Mouse (Mus musculus): ENCODE measurements around the gene Ripor2.

The Ripor2 gene

GRCm38 (mm10) chr13:24619711-24620110 is 37.7 kb downstream of the Ripor2 start:
- DNase-seq, result no peak

DNA sequence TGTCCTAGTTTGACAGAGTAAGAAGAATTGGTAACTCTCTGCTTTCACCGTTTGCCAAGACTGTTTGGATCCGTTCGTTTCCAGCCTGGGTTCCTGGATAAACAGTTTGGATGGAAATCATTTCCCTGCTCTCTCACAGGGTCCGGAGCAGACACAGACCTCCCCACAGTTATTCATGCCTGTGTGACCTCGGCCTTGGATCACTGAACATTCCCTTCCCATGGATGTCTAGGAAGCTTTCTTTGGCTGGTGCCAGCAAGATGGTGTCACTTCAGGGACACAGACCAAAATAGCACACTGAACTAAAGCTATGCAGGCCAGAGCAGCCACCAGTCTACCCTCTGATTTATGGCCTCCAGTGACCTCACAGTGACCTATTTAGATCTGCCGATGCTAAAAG is 38.5 kb downstream of the Ripor2 start:
- DNase-seq, result no peak

GRCm38 (mm10) chr13:24623631-24624030 is 41.6 kb downstream of the Ripor2 start:
- DNase-seq, result no peak

- DNase-seq, result no peak
These were observed 43.1 kb downstream of the Ripor2 start for GRCm38 (mm10) chr13:24625071-24625470.

- DNase-seq, result no peak
These were observed 44.9 kb downstream of the Ripor2 start for GRCm38 (mm10) chr13:24626698-24627436.

DNA sequence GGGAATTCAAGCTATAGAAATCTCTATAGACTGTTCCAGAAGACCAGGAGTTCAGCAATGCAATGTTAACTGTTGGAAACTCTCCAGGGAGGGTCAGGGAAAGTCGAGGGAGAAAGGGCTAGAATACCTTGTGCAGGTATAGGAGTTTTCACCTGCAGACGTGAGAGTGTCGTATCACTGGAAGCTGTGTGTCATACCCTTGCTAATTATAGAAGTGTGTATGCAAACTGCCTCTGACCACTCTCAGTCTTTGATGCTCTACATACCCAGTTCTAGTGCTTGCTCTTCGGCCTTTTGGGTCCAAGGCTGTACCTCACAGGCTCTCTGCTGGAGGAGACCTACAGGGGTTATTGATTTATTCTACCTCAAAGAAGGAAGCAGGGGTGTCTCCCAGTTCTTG is 46.2 kb downstream of the Ripor2 start:
- no peak for DNase-seq

GRCm38 (mm10) chr13:24629073-24629621 is 47.2 kb downstream of the Ripor2 start:
- no peak for DNase-seq

DNA sequence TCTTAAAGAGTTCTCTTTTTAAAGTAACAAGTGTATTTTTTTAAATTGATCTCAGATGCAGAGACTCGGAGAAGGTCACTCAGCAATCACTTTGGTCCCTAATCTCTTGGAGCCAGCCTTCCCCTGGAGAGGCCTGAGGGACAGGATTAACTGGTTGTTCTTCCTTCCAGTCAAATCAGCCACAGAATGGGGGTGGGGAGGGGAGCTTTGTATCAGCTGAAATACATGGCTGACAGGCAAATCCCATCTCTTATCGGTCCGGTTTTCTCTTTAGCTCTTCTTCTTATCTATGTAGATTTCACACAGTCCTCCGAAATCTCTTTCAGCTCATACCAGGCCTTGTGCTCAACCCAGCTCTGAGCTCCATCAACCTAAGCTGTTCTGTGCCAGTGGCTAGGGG is 48.4 kb downstream of the Ripor2 start:
- no peak for DNase-seq

GRCm38 (mm10) chr13:24632988-24633577 is 51.1 kb downstream of the Ripor2 start:
- DNase-seq, result no peak

GRCm38 (mm10) chr13:24634346-24635120 is 52.5 kb downstream of the Ripor2 start:
- no peak for DNase-seq

DNA sequence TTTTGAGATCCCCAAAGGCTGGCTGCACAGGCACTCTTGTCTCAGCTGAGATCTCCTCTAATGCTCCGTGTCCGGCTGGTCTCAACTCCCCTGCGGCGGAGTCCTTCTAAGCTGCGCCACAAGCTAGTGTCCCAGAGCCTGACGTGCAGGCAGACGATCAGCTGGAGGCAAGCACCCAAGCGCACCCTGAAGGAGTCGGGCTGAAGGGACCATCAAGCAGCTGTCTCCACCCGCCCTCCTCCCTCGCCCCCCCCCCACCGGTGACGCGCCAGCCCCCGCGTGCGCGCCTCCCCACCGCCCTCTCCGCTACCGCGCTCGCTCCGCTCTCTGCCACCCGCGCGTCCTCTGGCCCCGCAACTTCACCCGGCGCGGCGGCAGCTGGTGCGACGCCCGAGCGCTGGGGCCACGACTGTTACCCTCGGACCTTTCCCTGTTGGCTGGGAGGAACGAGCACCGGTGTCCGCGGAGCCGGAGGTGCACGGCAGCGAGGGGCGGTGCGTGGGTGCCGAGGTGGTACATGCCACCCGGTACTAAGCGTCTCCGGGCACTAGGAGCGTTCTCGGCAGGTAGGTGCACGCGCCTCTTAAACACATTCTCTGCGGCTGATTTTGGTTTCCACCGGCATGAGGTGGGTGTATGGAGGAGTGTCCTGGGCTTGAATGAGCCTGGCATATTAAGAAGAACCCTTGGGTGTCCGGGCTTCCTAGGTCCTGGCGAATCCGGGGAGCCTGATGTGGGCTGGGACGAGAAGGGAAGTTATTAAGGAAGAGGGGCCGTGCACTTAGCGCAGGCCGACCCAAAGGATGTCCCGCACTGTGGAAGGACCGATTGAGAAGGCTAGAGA is 56.6 kb downstream of the Ripor2 start:
- DNase-seq, result no peak

GRCm38 (mm10) chr13:24639215-24640165 is 57.5 kb downstream of the Ripor2 start:
- DNase-seq, result no peak

DNA sequence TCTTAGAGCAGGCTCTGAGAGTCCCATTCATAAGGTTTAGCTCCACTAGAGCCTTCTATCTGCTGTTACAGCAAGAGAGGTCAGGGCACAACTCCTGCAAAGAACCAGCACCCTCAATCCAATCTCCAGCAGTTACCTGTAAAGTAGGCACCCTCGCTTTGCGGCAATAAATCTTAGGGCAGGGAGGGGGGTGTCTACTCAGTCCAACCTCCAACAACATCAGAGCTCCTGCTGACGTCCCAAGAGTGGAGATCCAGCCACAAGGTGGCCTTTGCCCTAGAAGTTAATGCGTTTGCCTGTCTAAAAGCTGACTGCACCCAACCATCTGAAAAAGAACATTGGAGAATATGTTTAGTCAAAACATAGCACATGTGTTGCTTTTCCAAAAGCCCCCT is 58.2 kb downstream of the Ripor2 start:
- no peak for DNase-seq

DNA sequence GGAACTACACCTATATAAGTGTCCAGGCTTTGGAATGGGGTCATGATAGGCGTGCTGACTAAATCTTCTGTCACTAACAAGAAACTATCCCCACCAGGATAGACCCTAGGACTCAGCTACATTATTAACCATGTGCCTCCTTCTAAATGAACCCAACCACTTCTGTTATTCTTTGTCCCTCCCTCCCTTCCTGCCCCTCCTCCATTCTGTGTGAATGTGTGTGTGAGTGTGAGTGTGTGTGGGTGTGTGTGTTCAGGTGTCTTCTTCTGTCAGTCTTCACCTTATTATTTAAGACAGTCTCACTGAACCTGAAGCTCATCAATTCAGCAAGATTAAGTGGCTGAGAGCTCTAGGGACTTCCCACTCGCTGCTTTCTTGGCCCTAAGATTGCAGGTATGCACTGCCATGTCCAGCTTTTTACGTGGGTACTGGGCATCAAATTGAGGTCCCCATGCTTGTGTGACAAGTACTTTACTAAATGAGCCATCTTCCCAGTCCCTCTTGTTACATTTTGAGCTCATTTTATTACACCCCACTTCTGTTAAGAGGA is 58.9 kb downstream of the Ripor2 start:
- no peak for DNase-seq

DNA sequence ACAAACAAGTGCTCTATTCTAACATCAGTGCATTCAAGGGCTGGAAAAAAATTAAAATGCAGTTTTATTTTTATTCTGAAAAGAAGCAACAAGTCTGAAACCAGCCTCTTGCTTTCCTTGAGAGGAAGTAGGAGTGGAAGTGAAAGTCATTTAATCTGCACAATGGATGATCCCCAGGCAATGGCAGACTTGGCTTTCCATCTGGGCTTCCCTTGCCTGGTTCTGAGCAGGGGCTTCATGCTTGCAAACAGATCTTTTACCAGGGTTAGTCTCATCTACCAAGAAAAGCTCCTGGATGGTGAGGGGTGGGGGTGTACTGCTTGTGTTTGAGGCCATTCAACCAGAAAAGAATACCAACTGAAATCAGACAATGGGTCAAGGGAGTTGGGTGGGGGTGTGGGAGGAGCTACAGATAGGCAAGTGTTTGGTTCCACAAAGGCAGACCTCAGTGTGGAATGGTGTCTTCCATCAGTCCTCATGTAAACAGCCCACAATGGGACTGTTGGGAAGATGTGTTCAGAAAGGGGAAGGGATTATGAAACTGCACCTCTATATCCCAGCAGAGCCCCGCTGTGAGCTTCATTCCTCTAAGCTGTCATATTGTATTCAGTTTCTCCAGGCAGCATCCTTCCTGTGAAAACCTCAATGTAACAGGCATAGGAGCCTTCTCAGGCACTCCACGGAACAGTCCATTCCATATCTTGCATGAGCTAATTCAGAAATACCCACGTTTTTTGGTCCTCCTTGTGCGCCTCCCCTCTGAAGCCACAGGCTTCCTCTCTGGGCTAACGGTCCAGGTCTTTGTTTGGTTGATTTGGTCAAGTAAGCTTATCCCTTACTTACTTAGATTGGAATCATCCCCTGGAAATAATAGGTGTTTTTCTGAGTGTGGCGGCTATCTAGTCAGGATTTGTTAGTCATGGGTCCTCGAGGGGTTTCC is 59.8 kb downstream of the Ripor2 start:
- DNase-seq, result no peak

- DNase-seq, result no peak
These were observed 63.2 kb downstream of the Ripor2 start for GRCm38 (mm10) chr13:24645146-24645545.

GRCm38 (mm10) chr13:24646324-24646723 is 64.3 kb downstream of the Ripor2 start:
- DNase-seq, result no peak

DNA sequence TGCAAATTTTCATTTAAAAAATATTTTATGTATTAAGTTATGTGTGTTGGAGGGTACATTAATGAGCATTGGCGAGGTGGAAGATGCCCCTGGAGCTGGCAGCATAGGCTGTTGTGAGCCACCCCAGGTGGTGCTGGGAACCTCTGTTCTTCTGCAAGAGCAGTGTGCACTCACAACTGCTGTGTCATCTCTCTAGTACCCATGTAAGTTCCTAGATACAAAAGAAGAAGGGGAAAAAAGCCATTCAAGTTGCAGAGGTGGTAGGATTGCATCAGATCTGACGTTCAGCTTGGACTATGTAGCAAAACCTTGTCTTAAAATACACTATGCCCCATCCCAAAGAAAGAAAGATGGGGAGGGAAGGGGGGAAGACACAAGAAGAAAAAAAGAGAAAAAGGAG is 65.5 kb downstream of the Ripor2 start:
- no peak for DNase-seq

GRCm38 (mm10) chr13:24648027-24648426 is 66.0 kb downstream of the Ripor2 start:
- DNase-seq, result no peak

DNA sequence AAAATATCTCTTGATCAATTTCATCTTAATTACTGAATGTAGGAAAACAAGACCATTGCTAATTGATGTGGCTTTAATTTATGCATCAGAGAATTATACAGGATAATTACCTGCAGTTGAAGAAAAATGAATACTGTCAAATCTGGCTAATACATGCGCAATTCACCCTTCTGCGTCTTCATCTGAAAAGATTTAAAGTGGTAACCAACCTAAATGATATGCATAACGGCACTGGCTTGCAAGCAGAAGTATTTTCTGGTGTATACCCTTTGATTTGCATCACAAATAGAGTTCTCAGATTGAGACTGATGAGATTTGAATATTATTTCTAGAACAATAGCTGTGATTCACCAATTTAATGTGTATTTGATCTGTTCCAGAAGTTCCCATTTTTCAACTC is 66.7 kb downstream of the Ripor2 start:
- DNase-seq, result no peak

Data from cerebellum, adult 11-12 months (tissue).